Mouse (Mus musculus): ENCODE results near the gene Olfr221. TPM values are rescaled to one million over a fixed set of nuclear protein-coding genes. Genes with fewer than 3 reads are reported as not detected.

Gene Olfr221
- total RNA-seq, 2 experiments from 2014 or later, result not detected

- DNase-seq, result no peak
Measured at GRCm38 (mm10) chr14:52003981-52004495, 38.2 kb downstream of the Olfr221 start.

GRCm38 (mm10) chr14:51997483-51997882, 44.8 kb downstream of the Olfr221 start:
- DNase-seq, result no peak

- peak; percentile 50 for DNase-seq
Measured at GRCm38 (mm10) chr14:51996866-51997265, 45.4 kb downstream of the Olfr221 start.

GRCm38 (mm10) chr14:51996231-51996841, 45.9 kb downstream of the Olfr221 start:
- DNase-seq, result no peak

GRCm38 (mm10) chr14:51995219-51995871, 46.9 kb downstream of the Olfr221 start:
- no peak for DNase-seq

- no peak for DNase-seq
Measured at GRCm38 (mm10) chr14:51994453-51994852, 47.8 kb downstream of the Olfr221 start.

- no peak for DNase-seq
Measured at GRCm38 (mm10) chr14:51989461-51989970, 52.7 kb downstream of the Olfr221 start.

GRCm38 (mm10) chr14:51988731-51989130, 53.5 kb downstream of the Olfr221 start:
- no peak for DNase-seq

- no peak for DNase-seq
Measured at GRCm38 (mm10) chr14:51987177-51987576, 55.1 kb downstream of the Olfr221 start.

GRCm38 (mm10) chr14:51986153-51986505, 56.1 kb downstream of the Olfr221 start:
- no peak for DNase-seq

GRCm38 (mm10) chr14:51985301-51986152, 56.7 kb downstream of the Olfr221 start:
- DNase-seq, result peak; percentile 81

- peak; percentile 87 for DNase-seq
Measured at GRCm38 (mm10) chr14:51984247-51985231, 57.7 kb downstream of the Olfr221 start, which contains the start of gene Arhgef40. TSS of gene Arhgef40 (plus strand) at chr14:51984719.

Other genes starting within 250 kb of the Olfr221 start
- not detected for gene AY358078, start 242.4 kb downstream of the Olfr221 start, total RNA-seq (2021)
- not detected for gene Ear6, start 188.8 kb downstream of the Olfr221 start, total RNA-seq (2021)
- gene Mettl17, start 157.6 kb downstream of the Olfr221 start, total RNA-seq (2021), result 10 to 100 TPM; 11.1 to 14.9 TPM
- under 1 TPM; 0.45 to 0.68 TPM for gene Slc39a2, start 149.6 kb downstream of the Olfr221 start, total RNA-seq (2021)
- 100 to 1,000 TPM; 700 to 765 TPM for gene Ndrg2, start 128.3 kb downstream of the Olfr221 start, total RNA-seq (2021)
- gene Tppp2, start 124.0 kb downstream of the Olfr221 start, total RNA-seq (2021), result not detected
- gene Rnase13, start 119.7 kb downstream of the Olfr221 start, total RNA-seq (2021), result not detected
- gene Arhgef40, start 57.7 kb downstream of the Olfr221 start, total RNA-seq (2021), result 10 to 100 TPM; 40.7 to 55.7 TPM
- gene Tmem253, start 26.8 kb downstream of the Olfr221 start, total RNA-seq (2021), result 1 to 10 TPM in 1 of 2 experiments, under 1 TPM in 1; 0.85 to 1.0 TPM
- gene Zfp219, start 21.7 kb downstream of the Olfr221 start, total RNA-seq (2021), result 10 to 100 TPM; 17.6 to 23.1 TPM
- gene Hnrnpc, start 61.6 kb upstream of the Olfr221 start, total RNA-seq (2021), result 100 to 1,000 TPM; 108 to 122 TPM
- under 1 TPM; 0.12 to 0.56 TPM for gene Rpgrip1, start 68.2 kb upstream of the Olfr221 start, total RNA-seq (2021)
- 10 to 100 TPM; 22.9 to 30.3 TPM for gene Supt16, start 155.0 kb upstream of the Olfr221 start, total RNA-seq (2021)
- gene Chd8, start 215.3 kb upstream of the Olfr221 start, total RNA-seq (2021), result 10 to 100 TPM; 46.7 to 62.6 TPM
- 10 to 100 TPM; 31.3 to 33.8 TPM for gene Tox4, start 236.7 kb upstream of the Olfr221 start, total RNA-seq (2021)
- 1 to 10 TPM; 7.1 to 8.3 TPM for gene Rab2b, start 237.1 kb upstream of the Olfr221 start, total RNA-seq (2021)

Measured in gastrocnemius, postnatal 10 days (tissue).